Mouse (Mus musculus) limb, embryonic 10.5 days (tissue): ENCODE data around the gene Gast. TPM values are rescaled to one million over a fixed set of nuclear protein-coding genes. Genes with fewer than 3 reads are reported as not detected.
"Not testable (repeated sequence)": the region's sequence is repeated elsewhere in the genome, so short reads cannot be mapped to it uniquely, and the experiment has no call there.

Source experiments
- DNase-seq: peaks from one replicate; pipeline ENCODE4 v3.0.0-alpha.2; 2017; ENCODE audit warnings: low spot score
- H3K27ac ChIP-seq: fragments of 300-500 bp; sonication (generic); 2 replicates; pipeline ENCODE4 v1.5.1; 2016; ENCODE audit warnings: mild to moderate bottlenecking
- H3K27me3 ChIP-seq: fragments of 300-500 bp; sonication (generic); 2 replicates; pipeline ENCODE4 v1.6.1; 2016; ENCODE audit warnings: low read depth, mild to moderate bottlenecking; ENCODE audit not compliant: poor library complexity, severe bottlenecking
- H3K36me3 ChIP-seq: fragments of 300-500 bp; sonication (generic); 2 replicates; pipeline ENCODE4 v1.6.1; 2016; ENCODE audit warnings: mild to moderate bottlenecking, moderate library complexity
- H3K4me1 ChIP-seq: fragments of 300-500 bp; sonication (generic); 2 replicates; pipeline ENCODE4 v1.6.1; 2016
- H3K4me3 ChIP-seq: fragments of 300-500 bp; sonication (generic); 2 replicates; pipeline ENCODE4 v1.5.1; 2016; ENCODE audit warnings: mild to moderate bottlenecking, moderate library complexity
- H3K9me3 ChIP-seq: fragments of 300-500 bp; sonication (generic); replicated peaks from 2 replicates; pipeline ENCODE4 v1.6.1; 2016; ENCODE audit warnings: mild to moderate bottlenecking
- WGBS: fragments of 180-500 bp; shearing (Covaris S2); methylation state at CpG from one replicate; pipeline ENCODE4 v1.1.7; 2016; 5-methylcytosine and 5-hydroxymethylcytosine counted together
- polyA plus RNA-seq: library from polyadenylated mRNA; unstranded; fragments of >200 nt; fragmentation: Nextera tagmentation; extraction: Ambion mirVana; gene quantifications from 2 replicates; pipeline ENCODE4 v1.2.1, GENCODE M21; 2016

The Gast gene
- polyA plus RNA-seq = not detected in 2 replicates

DNA sequence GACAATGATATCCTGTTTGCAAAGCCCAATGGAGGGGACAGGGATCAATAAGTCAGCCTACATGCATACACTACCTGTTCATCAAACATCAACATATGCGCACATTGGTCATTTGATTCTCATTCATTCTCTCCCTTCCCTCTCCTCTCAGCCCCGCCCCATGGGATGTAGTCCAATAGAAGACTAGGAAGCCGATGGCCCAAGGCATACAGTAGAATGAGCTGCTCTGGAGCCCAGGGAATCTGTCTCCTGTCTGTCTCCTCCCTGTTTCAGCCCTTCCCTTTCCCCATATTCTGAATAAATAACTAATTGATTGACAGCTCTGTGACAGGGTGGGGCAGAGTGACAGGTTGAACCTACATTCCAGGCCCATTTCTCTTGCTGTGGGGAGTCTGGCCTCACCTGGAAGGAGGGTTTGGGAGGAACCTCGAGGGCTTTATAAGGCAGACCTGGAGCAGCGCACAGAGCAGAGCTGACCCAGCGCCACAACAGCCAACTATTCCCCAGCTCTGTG, at the start of gene Gast:
Gast (plus strand) TSS at position 464 of the 514 bp plus-strand sequence.
- WGBS = 84% methylated on average over 6 of the region's 6 CpGs
- no peak for DNase-seq
- H3K4me3 ChIP-seq = no peak within 1 kb of the TSS
- H3K27me3 ChIP-seq = no peaks in the 10 kb centered on the region
- no peak within 1 kb of the TSS for H3K27ac ChIP-seq
- peaks cover 28% of the 10 kb centered on the region for H3K4me1 ChIP-seq
- H3K36me3 ChIP-seq = no peaks in the 10 kb centered on the region
- H3K9me3 ChIP-seq = no peaks in the 10 kb centered on the region

DNA sequence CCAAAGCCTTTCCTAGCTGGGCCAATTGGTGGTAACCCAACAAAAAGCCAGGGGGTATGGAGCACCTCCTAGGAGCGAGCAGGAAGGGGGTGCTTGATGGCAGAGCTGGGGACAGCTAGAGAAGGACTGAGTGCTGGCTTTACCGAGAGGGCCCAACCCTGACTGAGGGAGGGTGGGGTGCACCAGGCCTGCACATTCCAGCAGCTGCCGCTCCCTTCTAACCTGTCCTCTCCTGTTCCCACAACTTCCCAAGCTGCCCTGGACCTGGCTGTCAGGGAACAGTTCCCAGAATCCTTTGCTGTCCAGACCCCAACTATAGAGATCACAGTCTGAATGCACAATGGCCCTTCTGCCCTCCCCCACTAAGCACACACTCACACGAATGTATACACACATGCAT, 49.2 kb upstream of the Gast start:
- H3K36me3 ChIP-seq = no peaks in the 10 kb centered on the region
- DNase-seq = no peak
- H3K4me3 ChIP-seq = no peak overlapping the region
- H3K9me3 ChIP-seq = no peaks in the 10 kb centered on the region
- 86% methylated on average over 4 of the region's 4 CpGs for WGBS
- H3K4me1 ChIP-seq = peaks cover 6% of the 10 kb centered on the region; the same call in 1 of the 2 replicates
- H3K27ac ChIP-seq = no peak overlapping the region
- H3K27me3 ChIP-seq = no peaks in the 10 kb centered on the region

DNA sequence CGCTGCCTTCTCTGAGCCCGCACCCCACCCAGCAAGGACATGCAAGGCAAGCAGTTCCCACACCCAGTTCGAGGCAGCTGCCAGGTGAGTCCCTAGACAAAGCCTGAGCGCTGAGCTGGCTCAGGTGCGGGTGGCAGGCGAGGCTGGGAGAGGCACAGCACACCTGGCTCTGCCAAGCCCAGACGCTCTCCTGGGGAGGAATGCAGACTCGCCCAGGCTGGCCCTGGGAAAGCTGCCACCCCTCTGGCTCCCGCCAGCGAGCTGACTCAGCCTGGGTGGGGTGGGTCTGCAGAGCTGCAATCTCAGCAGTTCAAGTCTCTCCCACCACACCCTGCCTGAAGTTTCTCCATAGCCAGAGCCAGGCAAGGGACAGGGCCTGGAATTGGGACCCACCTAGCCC, 47.2 kb upstream of the Gast start:
- DNase-seq = no peak
- H3K27ac ChIP-seq = peak overlapping the region; percentile 21; the same call in 1 of the 2 replicates
- peaks cover 11% of the 10 kb centered on the region; the same call in 1 of the 2 replicates for H3K4me1 ChIP-seq
- no peaks in the 10 kb centered on the region for H3K9me3 ChIP-seq
- no peaks in the 10 kb centered on the region for H3K27me3 ChIP-seq
- no peak overlapping the region for H3K4me3 ChIP-seq
- H3K36me3 ChIP-seq = no peaks in the 10 kb centered on the region
- 44% methylated on average over 10 of the region's 10 CpGs for WGBS

DNA sequence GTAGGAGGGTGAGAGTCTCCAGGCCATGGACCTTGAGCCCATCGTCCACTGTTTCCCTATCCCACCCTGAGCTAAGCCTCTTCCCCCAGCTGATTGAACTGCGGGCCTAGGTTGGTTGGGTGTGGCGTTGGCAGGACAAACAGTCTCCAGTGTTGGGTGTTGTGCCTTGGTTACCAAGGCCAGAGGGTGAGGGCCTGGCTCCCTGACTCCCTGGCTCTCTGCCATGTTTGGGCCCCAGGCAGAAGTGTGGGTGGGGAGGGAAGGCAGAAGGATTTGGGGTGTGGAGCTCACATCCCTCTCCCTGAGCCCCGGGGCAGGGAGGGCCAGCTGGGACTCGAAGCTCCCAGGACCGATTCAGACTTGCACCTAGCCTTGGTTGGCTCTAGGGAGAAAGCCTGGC, 45.3 kb upstream of the Gast start:
- no peak overlapping the region for H3K4me3 ChIP-seq
- H3K4me1 ChIP-seq = peaks cover 8% of the 10 kb centered on the region; the same call in 1 of the 2 replicates
- H3K9me3 ChIP-seq = no peaks in the 10 kb centered on the region
- peak overlapping the region; percentile 16; the same call in 1 of the 2 replicates for H3K27ac ChIP-seq
- no peaks in the 10 kb centered on the region for H3K36me3 ChIP-seq
- H3K27me3 ChIP-seq = no peaks in the 10 kb centered on the region
- no peak for DNase-seq
- WGBS = 83% methylated on average over 6 of the region's 6 CpGs

DNA sequence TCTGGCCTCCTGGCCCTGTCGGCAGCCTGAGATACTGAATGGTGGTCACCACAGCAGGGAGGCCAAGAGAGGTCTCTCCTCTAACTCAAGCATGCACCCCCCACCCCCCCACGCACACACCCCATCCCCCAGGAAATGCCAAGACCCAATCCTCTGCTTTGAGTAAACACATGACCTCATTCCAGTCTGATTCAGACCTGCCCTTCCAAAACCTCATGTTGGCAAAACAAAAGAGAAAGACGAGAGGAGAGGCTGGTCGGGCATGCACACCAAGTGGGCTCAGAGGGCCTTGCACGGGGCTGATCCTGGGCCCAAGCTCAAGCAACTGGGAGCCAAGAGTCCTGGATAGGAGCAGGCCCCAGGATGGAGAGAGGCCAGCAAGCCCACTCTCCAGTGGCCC, 44.0 kb upstream of the Gast start:
- no peak overlapping the region for H3K4me3 ChIP-seq
- no peaks in the 10 kb centered on the region for H3K27me3 ChIP-seq
- H3K36me3 ChIP-seq = no peaks in the 10 kb centered on the region
- H3K27ac ChIP-seq = no peak overlapping the region
- H3K4me1 ChIP-seq = peaks cover 10% of the 10 kb centered on the region; the same call in 1 of the 2 replicates
- H3K9me3 ChIP-seq = no peaks in the 10 kb centered on the region
- DNase-seq = no peak
- 62% methylated on average over 5 of the region's 5 CpGs for WGBS

DNA sequence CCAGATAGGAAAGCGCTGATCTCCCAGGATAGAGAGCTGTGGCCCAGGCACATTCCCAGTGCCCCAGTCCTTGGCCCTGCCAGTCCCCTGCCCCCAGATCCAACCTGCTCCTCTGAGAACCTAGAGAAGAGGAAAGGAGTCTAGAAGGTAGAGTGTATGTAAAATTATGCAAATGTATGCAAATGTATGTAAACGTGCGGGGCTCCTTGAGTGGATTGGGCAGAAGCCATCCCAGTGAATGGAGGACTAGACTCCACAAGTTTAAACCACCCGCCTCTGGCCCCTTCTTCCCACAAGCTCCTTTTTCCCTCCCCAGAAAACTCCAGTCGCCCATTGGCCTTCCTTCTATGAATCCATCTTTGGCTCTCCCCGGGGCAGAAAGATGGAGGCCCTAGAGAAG, 41.3 kb upstream of the Gast start:
- Histone ChIP-seq H3K27me3 (no peaks in the 10 kb centered on the region), H3K4me3 (no peak overlapping the region), H3K4me1 (0 out of 2 replicates have a peak, but pooled peaks cover 8% of the 10 kb centered on the region), H3K9me3 (no peaks in the 10 kb centered on the region), H3K27ac (no peak overlapping the region), H3K36me3 (no peaks in the 10 kb centered on the region)
- DNase-seq = no peak
- WGBS = 63% methylated on average over 6 of the region's 6 CpGs

DNA sequence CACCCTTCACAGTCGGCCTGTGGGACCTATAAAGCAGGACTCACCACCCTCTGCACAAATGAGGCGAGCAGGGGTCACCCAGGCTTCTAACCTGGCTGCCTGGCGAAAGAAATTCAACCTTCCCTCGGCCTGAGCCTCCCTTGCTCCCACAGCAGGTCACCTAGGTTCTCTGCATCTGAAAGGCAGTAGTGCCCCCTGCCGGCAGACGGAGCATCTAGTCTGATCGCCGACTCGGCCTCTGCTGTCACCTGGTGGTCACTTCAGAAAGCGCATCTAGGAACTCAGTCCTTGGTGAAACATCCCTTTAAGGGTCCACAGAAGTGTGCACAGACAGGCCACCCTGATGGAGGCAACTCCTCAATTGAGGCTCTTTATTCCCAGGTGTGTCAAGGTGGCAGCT, 38.9 kb upstream of the Gast start:
- Histone ChIP-seq H3K9me3 (no peaks in the 10 kb centered on the region), H3K4me3 (no peak overlapping the region), H3K36me3 (no peaks in the 10 kb centered on the region), H3K27me3 (no peaks in the 10 kb centered on the region), H3K27ac (no peak overlapping the region), H3K4me1 (peaks cover 13% of the 10 kb centered on the region)
- DNase-seq = peak; percentile 94
- WGBS = 5% methylated on average over 10 of the region's 10 CpGs

DNA sequence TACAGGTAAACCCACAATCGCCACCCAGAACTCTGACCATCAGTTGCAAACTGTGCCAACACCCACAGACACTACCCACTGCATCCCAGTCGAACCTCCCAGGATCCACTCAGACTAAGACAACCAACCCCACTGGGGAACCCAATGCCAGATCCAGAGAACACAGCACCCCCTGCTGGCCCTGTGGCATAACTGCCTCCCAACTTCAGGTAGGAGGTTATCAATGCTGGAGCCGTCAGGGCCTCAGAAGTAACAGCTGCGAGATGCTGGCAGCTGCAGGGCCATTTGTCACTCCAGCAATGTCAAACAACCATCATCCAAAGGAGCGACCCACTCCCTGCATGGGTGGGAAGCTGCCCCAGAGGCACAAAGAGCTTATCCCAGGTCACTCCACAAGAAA, 36.4 kb upstream of the Gast start:
- no peaks in the 10 kb centered on the region for H3K36me3 ChIP-seq
- no peaks in the 10 kb centered on the region for H3K27me3 ChIP-seq
- peaks cover 8% of the 10 kb centered on the region for H3K4me1 ChIP-seq
- H3K27ac ChIP-seq = no peak overlapping the region
- WGBS = 35% methylated on average over 5 of the region's 5 CpGs
- peak overlapping the region; percentile 33; the same call in 1 of the 2 replicates for H3K4me3 ChIP-seq
- no peak for DNase-seq
- H3K9me3 ChIP-seq = no peaks in the 10 kb centered on the region

DNA sequence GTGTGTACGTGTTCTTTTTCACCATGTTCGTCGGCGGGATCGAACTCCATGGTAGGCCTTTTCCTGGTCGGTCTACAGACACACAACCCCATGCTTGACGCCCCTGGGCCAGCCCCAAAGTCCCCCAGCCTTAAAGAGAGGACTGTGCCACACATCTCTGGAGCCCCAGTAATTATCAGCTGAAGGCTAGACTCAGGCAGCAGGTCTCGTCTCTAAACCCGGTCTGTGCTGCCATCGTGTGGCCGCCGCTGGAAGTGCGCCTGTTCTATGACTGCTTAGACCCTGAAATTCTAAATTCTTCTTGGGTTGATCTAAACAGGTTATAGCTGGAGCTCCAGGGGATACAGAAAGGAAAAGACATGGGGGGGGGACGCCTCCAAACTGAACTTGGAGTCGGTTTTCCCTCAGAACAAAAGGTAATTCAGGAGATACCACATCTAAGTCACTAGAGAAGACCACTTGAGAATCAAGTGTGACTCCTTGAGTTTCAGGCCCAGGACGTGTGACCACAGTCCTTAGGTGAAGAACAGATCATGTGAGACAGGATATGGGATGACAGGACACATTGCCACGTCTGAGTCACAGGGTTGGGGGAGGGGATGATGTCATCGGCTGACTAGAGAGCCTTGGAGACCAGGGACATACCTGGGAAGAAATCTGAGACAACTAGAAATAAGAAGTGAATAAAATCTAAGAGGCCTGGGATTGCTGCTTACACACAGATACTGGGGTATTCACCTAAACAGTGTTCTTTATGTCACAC, 35.8 kb upstream of the Gast start:
- Histone ChIP-seq H3K27me3 (no peaks in the 10 kb centered on the region), H3K4me1 (peaks cover 8% of the 10 kb centered on the region), H3K4me3 (peak overlapping the region; percentile 33), H3K27ac (no peak overlapping the region), H3K36me3 (no peaks in the 10 kb centered on the region), H3K9me3 (no peaks in the 10 kb centered on the region)
- DNase-seq = peak; percentile 89
- 20% methylated on average over 18 of the region's 18 CpGs for WGBS

DNA sequence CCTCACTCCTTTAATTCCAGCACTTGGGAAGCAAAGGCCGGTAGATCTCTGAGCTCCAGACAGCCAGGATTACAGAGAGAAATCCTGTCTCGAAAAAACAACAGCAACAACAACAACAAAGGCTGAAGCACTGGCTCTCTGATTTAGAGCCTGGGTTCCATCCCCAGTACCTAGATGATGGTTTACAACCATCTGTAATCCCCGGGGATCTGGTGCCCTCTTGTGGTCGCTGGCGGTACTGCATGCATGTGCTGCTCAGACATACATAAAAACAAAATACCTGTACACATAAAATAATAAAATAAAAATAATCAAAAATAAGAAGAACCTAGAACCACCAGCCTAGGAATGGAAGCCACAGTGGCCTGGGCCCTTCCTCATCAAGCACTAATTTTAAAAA, 33.9 kb upstream of the Gast start:
- DNase-seq = peak; percentile 89
- no peaks in the 10 kb centered on the region for H3K36me3 ChIP-seq
- H3K27me3 ChIP-seq = no peaks in the 10 kb centered on the region
- 13% methylated on average over 5 of the region's 5 CpGs for WGBS
- no peak overlapping the region for H3K4me3 ChIP-seq
- peaks cover 5% of the 10 kb centered on the region for H3K4me1 ChIP-seq
- H3K27ac ChIP-seq = no peak overlapping the region
- no peaks in the 10 kb centered on the region for H3K9me3 ChIP-seq

DNA sequence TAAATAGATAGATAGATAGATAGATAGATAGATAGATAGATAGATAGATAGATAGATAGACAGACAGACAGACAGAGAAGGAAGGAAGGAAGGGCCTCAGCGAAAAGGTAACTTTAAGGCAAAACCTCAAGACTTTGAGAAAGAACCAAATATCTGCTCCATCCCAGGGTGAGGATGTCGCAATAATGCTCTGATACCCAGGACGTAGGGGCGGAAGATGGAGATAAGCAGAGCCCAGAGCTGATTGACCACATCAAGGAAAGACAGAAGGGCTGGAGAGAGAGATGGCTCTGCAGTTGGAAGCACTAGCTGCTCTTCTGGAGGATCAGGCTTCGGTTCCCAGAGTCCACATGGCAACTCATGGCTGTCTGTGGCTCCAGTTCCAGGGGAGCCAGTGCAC, 32.9 kb upstream of the Gast start:
- no peak overlapping the region for H3K4me3 ChIP-seq
- WGBS = 87% methylated on average over 5 of the region's 5 CpGs
- DNase-seq = no peak
- H3K27ac ChIP-seq = no peak overlapping the region
- peaks cover 5% of the 10 kb centered on the region for H3K4me1 ChIP-seq
- H3K27me3 ChIP-seq = no peaks in the 10 kb centered on the region
- no peaks in the 10 kb centered on the region for H3K9me3 ChIP-seq
- H3K36me3 ChIP-seq = no peaks in the 10 kb centered on the region

DNA sequence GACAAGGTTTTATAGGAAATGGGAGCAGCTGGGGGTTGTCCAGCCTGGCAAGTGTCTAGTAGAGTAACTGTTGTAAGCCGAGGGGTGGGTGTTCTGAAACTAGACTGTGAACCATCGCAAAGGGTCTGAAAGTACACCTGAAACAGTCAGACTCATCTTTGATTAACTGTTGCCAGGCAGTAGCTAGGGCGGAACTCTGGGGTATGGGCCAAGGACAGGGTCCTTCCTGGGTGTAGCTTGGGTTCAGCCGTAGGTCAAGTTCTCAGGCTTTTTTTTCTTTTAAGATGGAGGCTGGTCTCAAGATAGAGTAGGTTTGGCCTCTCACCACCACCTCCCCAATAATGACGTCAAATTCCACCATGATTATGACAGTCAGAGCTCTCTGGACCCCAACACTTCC, 26.3 kb upstream of the Gast start:
- WGBS = 91% methylated on average over 5 of the region's 5 CpGs

DNA sequence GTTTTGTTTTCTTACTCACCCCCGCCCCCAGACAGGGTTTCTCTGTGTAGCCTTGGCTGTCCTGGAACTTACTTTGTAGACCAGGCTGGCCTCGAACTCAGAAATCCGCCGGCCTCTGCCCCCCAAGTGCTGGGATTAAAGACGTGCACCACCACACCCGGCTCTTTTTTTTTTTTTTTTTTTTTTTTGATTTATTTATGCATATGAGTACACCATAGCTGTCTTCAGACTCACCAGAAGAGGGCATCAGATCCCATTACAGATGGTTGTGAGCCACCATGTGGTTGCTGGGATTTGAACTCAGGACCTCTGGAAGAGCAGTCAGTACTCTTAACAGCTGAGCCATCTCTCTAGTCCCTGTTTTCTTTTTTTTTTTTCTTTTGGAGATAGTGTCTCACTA, 25.5 kb upstream of the Gast start:
- DNase-seq, H3K9me3 ChIP-seq, H3K36me3 ChIP-seq, H3K27me3 ChIP-seq, H3K4me3 ChIP-seq, H3K4me1 ChIP-seq, H3K27ac ChIP-seq: not testable (repeated sequence)
- WGBS = 97% methylated on average over 5 of the region's 6 CpGs

More for the DNA sequence above, 26.3 kb upstream of the Gast start:
- no peak for DNase-seq
- Histone ChIP-seq H3K27me3 (no peaks in the 10 kb centered on the region), H3K36me3 (no peaks in the 10 kb centered on the region), H3K9me3 (no peaks in the 10 kb centered on the region), H3K4me1 (peaks cover 4% of the 10 kb centered on the region; the same call in 1 of the 2 replicates), H3K27ac (no peak overlapping the region), H3K4me3 (no peak overlapping the region)
